Mouse (Mus musculus) stomach, postnatal 0 days (tissue): ENCODE measurements around the gene Ndufs4.

Experiments
- CTCF ChIP-seq: IDR thresholded peaks from 2 replicates; pipeline ENCODE4 v1.5.1; 2016; ENCODE audit warnings: antibody characterized with exemption, low read depth, mild to moderate bottlenecking, moderate library complexity
- EP300 ChIP-seq: optimal IDR thresholded peaks from 2 replicates; pipeline ENCODE3; 2016; ENCODE audit warnings: antibody characterized with exemption

- TF ChIP-seq CTCF, result no peak
- no peak for TF ChIP-seq EP300
Observed at GRCm38 (mm10) chr13:114432491-114432890, 44.4 kb upstream of the Ndufs4 start.
